Mouse (Mus musculus) liver, postnatal 0 days (tissue): ENCODE measurements around the gene Eya4.

Source experiments
- CTCF ChIP-seq: sonication (generic); IDR thresholded peaks from 2 replicates; pipeline ENCODE4 v1.5.1; 2016; ENCODE audit warnings: antibody characterized with exemption, low read depth
- EP300 ChIP-seq: IDR thresholded peaks from 2 replicates; pipeline ENCODE4 v1.6.1; 2016; ENCODE audit warnings: antibody characterized with exemption, low read depth, mild to moderate bottlenecking

DNA sequence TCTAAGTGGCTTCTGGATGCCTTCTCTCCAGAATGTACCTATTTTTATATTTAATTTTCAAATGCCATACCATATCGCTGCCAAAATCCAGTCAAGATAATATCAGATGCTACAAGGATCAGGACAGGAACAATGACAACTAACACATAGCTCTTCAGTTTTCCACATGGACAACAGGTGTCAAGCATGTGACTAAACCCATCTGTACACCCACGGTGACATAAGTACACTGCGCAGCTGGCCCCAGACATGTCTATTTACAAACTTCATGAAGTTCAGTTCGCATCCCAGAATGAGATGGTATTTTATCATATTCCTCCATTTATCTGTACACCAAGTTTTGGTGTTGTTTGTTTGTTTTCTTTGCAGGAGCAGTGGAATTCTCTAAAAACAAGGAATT is 154.2 kb downstream of the Eya4 start:
- no peak for TF ChIP-seq CTCF
- TF ChIP-seq EP300 = no peak
